Mouse (Mus musculus) thymus, adult 2 months (tissue): Measurements from ENCODE around the gene Crkl.

Experiments
- CTCF ChIP-seq: fragments of 200-500 bp; IDR thresholded peaks from 2 replicates; pipeline ENCODE4 v1.5.1; 2012; ENCODE audit warnings: mild to moderate bottlenecking, control low read depth, low read length, moderate library complexity, borderline replicate concordance; ENCODE audit not compliant: control insufficient read depth, poor library complexity, insufficient read depth; ENCODE audit errors: extremely low read depth
- POLR2A ChIP-seq: fragments of 200-500 bp; IDR thresholded peaks from 2 replicates; pipeline ENCODE4 v1.6.1; 2012; ENCODE audit warnings: mild to moderate bottlenecking, low read length, control low read depth, moderate library complexity; ENCODE audit not compliant: control insufficient read depth, poor library complexity, insufficient read depth; ENCODE audit errors: extremely low read depth

GRCm38 (mm10) chr16:17529981-17530586, 78.3 kb downstream of the Crkl start:
- no peak for TF ChIP-seq POLR2A
- TF ChIP-seq CTCF: no peak
